Mouse (Mus musculus): Measurements from ENCODE around the gene Eif4enif1.
"Not testable (repeated sequence)": the region's sequence is repeated elsewhere in the genome, so short reads cannot be mapped to it uniquely, and the experiment has no call there.

GRCm38 (mm10) chr11:3169042-3169441, 33.1 kb upstream of the Eif4enif1 start:
- TF ChIP-seq GATA1 (IDR thresholded peaks at IDR 0.05; ENCODE audit: borderline replicate concordance, low read length); FLI1 (IDR thresholded peaks at IDR 0.05; ENCODE audit: low read length): not testable (repeated sequence)
